Comparison of ENCODE assay signal across 22 mouse cellular contexts in the genomic region with DNA sequence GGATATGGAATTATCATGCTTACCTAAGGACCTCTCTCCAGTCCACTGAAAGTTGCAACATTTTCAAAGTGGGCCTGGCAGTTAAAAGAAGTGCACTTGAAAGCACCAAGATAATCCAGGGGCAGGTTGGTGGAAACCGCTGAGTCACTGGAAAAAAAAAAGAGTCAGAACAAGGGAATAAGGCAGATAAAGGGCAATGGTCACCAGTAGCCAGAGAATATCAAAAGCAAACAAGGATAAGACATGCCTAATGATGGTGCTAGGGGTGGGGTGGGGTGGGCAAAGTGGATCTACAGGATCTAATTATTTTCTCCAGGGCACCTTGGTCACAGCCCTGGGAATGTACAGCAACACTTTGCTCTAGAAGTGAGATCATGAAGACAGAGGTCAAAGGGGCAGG.
DNase-seq lines count a peak whose midpoint lies in the region; ATAC-seq lines count a peak whose summit lies in the region.
"Had no signal": no experiment of that assay in that cellular context is flagged by ENCODE, and none has a peak within 500 bp of the region (broad histone marks: within the 10 kb centered on the region; RNA-seq: fewer than 3 reads in every experiment).

No protein-coding gene starts in this region.

- peaks cover 48% of the 10 kb centered on the region for H3K27me3 ChIP-seq in hindbrain, embryonic 10.5 days (ENCODE audit: insufficient read depth, poor library complexity, severe bottlenecking)
- no peaks in the 10 kb centered on the region for H3K27me3 ChIP-seq in midbrain, embryonic 14.5 days (ENCODE audit: control insufficient read depth, insufficient read depth, low read length)
- H3K27me3 ChIP-seq: embryonic facial prominence, embryonic 15.5 days had no signal

- ATAC-seq in megakaryocyte progenitor cell, adult 5-6 weeks (replicated peaks; ENCODE audit: poor library complexity): 0 out of 2 replicates have a peak, but pooled peaks have one; percentile 37
- ATAC-seq in midbrain, embryonic 14.5 days (ENCODE audit: low FRiP score, low TSS enrichment): no peak
- ATAC-seq: forebrain, embryonic 14.5 days had no signal

- no peaks in the 10 kb centered on the region for H3K4me1 ChIP-seq in hindbrain, embryonic 10.5 days (replicated peaks)
- H3K4me1 ChIP-seq in midbrain, embryonic 14.5 days (ENCODE audit: control insufficient read depth, insufficient read depth, low read length): no peaks in the 10 kb centered on the region
- H3K4me1 ChIP-seq: embryonic facial prominence, embryonic 15.5 days; forebrain, embryonic 10.5 days; heart, embryonic 10.5 days had no signal

- no peaks in the 10 kb centered on the region for H3K9me3 ChIP-seq in hindbrain, embryonic 10.5 days
- H3K9me3 ChIP-seq in midbrain, embryonic 14.5 days (ENCODE audit: control insufficient read depth, low read length): no peaks in the 10 kb centered on the region
- H3K9me3 ChIP-seq: embryonic facial prominence, embryonic 15.5 days; forebrain, embryonic 10.5 days; heart, embryonic 10.5 days had no signal

- no peak overlapping the region for H3K27ac ChIP-seq in hindbrain, embryonic 10.5 days
- H3K27ac ChIP-seq in midbrain, embryonic 14.5 days (replicated peaks; ENCODE audit: low read depth, low read length): no peak overlapping the region
- H3K27ac ChIP-seq: embryonic facial prominence, embryonic 15.5 days; forebrain, embryonic 10.5 days; heart, embryonic 10.5 days; hindbrain, embryonic 14.5 days had no signal

- no peak overlapping the region for H3K4me3 ChIP-seq in hindbrain, embryonic 10.5 days
- no peak overlapping the region for H3K4me3 ChIP-seq in midbrain, embryonic 14.5 days (replicated peaks; ENCODE audit: low read depth, low read length)
- H3K4me3 ChIP-seq: embryonic facial prominence, embryonic 15.5 days; erythroblast, embryonic 14.5 days; forebrain, embryonic 10.5 days; heart, embryonic 10.5 days had no signal

- H3K9ac ChIP-seq in midbrain, embryonic 14.5 days (replicated peaks; ENCODE audit: low read length): no peak overlapping the region
- H3K9ac ChIP-seq: embryonic facial prominence, embryonic 15.5 days; hindbrain, embryonic 14.5 days had no signal

- H3K36me3 ChIP-seq in hindbrain, embryonic 10.5 days: no peaks in the 10 kb centered on the region
- H3K36me3 ChIP-seq in midbrain, embryonic 14.5 days (ENCODE audit: control insufficient read depth, insufficient read depth, low read length): no peaks in the 10 kb centered on the region
- H3K36me3 ChIP-seq: embryonic facial prominence, embryonic 15.5 days; forebrain, embryonic 10.5 days; heart, embryonic 10.5 days had no signal

- 83% methylated on average over 1 of the region's 1 CpGs for WGBS in hindbrain, embryonic 10.5 days
- WGBS in midbrain, embryonic 14.5 days: 50% methylated on average over 1 of the region's 1 CpGs

- peak; percentile 18 for DNase-seq in 416B (ENCODE audit: low read depth)
- DNase-seq in c-Kit-positive CD71-positive TER-119-positive erythroid progenitor cells, embryonic 14.5 days (ENCODE audit: low spot score): peak; percentile 4
- peak; percentile 11 for DNase-seq in lung, postnatal 10 days
- no peak for DNase-seq in hindbrain, embryonic 10.5 days (ENCODE audit: low spot score)
- no peak for DNase-seq in midbrain, embryonic 14.5 days
- no peak for DNase-seq in urinary bladder, postnatal 10 days (ENCODE audit: low spot score)
- DNase-seq in frontal cortex, postnatal 14 days (ENCODE audit: low spot score in 2 of 2): no peak
- DNase-seq: adrenal gland, postnatal 14 days; cerebellum, adult 8-10 months; cerebellum, postnatal 14 days; embryo, embryonic 11 days; gastrocnemius, postnatal 10 days; heart, adult 18-20 months; heart, postnatal 10 days; heart, postnatal 4 days had no signal

- H3K4me2 ChIP-seq in midbrain, embryonic 14.5 days (ENCODE audit: low read length): no peak overlapping the region
- H3K4me2 ChIP-seq: embryonic facial prominence, embryonic 15.5 days; hindbrain, embryonic 14.5 days had no signal

Comparison
In these comparisons a context has a peak if more than half of its experiments do, and no peak if none do; other contexts are left out.
1. DNase-seq: peak in 416B (single experiment), c-Kit-positive CD71-positive TER-119-positive erythroid progenitor cells, embryonic 14.5 days (single experiment) and lung, postnatal 10 days (single experiment); none in hindbrain, embryonic 10.5 days (single experiment), midbrain, embryonic 14.5 days (single experiment), urinary bladder, postnatal 10 days (single experiment) and frontal cortex, postnatal 14 days (0 of 2).